Mouse (Mus musculus) MEL (cell line): ENCODE measurements around the gene Fa2h. TPM values are rescaled to one million over a fixed set of nuclear protein-coding genes. Genes with fewer than 3 reads are reported as not detected.
"Not testable (repeated sequence)": the region's sequence is repeated elsewhere in the genome, so short reads cannot be mapped to it uniquely, and the experiment has no call there.

Experiments used
- DNase-seq: peaks from one replicate; pipeline ENCODE4 v3.0.0; 2011; ENCODE audit warnings: low read depth, low spot score
- H3K27ac ChIP-seq: 2 replicates; pipeline ENCODE4 v1.5.1; 2012; ENCODE audit warnings: low read depth, mild to moderate bottlenecking, control low read depth, low read length, moderate library complexity; ENCODE audit not compliant: control insufficient read depth
- H3K27me3 ChIP-seq, 2 experiments: fragments of 150-350 bp in 1 of 2; sonication (generic) in 1 of 2; 2 replicates each; pipeline ENCODE4 v1.6.1; 2012; ENCODE audit warnings: low read length in 2 of 2, mild to moderate bottlenecking in 2 of 2, improper control_type of control experiment in 1 of 2, moderate library complexity in 1 of 2; ENCODE audit not compliant: insufficient read depth in 2 of 2, control insufficient read depth in 1 of 2
- H3K36me3 ChIP-seq, 2 experiments: 2 replicates each; pipeline ENCODE4 v1.6.1; 2012 to 2014; ENCODE audit warnings: low read length in 2 of 2, improper control_type of control experiment in 1 of 2, inconsistent platforms in 1 of 2, mild to moderate bottlenecking in 1 of 2; ENCODE audit not compliant: insufficient read depth in 2 of 2, control insufficient read depth in 1 of 2
- H3K4me1 ChIP-seq, 2 experiments: fragments of 150-350 bp in 1 of 2; sonication (generic) in 1 of 2; 2 replicates each; pipeline ENCODE4 v1.6.1; 2012; ENCODE audit warnings: low read length in 2 of 2, improper control_type of control experiment in 1 of 2, mild to moderate bottlenecking in 1 of 2; ENCODE audit not compliant: insufficient read depth in 2 of 2, control insufficient read depth in 1 of 2
- H3K4me3 ChIP-seq, 2 experiments: fragments of 150-350 bp in 1 of 2; sonication (generic) in 1 of 2; 2 replicates each; pipeline ENCODE4 v1.5.1; 2012; ENCODE audit warnings: low read depth in 2 of 2, low read length in 2 of 2, mild to moderate bottlenecking in 2 of 2, moderate library complexity in 2 of 2, control low read depth in 1 of 2, improper control_type of control experiment in 1 of 2; ENCODE audit not compliant: control insufficient read depth in 1 of 2, insufficient read depth in 1 of 2
- H3K79me2 ChIP-seq: 2 replicates; pipeline ENCODE4 v1.6.1; 2012; ENCODE audit warnings: mild to moderate bottlenecking, low read length, moderate library complexity; ENCODE audit not compliant: control insufficient read depth, poor library complexity, insufficient read depth
- H3K9ac ChIP-seq: 2 replicates; pipeline ENCODE4 v1.6.1; 2012; ENCODE audit warnings: low read depth, mild to moderate bottlenecking, control low read depth, low read length, moderate library complexity; ENCODE audit not compliant: control insufficient read depth, poor library complexity, severe bottlenecking
- H3K9me3 ChIP-seq: fragments of 150-350 bp; sonication (generic); replicated peaks from 2 replicates; pipeline ENCODE4 v1.6.1; 2012; ENCODE audit warnings: mild to moderate bottlenecking, low read length, improper control_type of control experiment, moderate library complexity; ENCODE audit not compliant: insufficient read depth
- BHLHE40 ChIP-seq: IDR thresholded peaks from 2 replicates; pipeline ENCODE4 v1.6.1; 2012; ENCODE audit warnings: low read depth, mild to moderate bottlenecking, inconsistent platforms, low read length, improper control_type of control experiment, borderline replicate concordance
- CHD2 ChIP-seq: IDR thresholded peaks from 2 replicates; pipeline ENCODE4 v1.6.1; 2011; ENCODE audit warnings: low read length, improper control_type of control experiment
- CTCF ChIP-seq, 3 experiments: IDR thresholded peaks in 2 of 3; conservative IDR thresholded peaks in 1 of 3; 2 replicates each; pipeline ENCODE4 v1.5.1; 2011 to 2012; ENCODE audit warnings: low read length in 3 of 3, low read depth in 2 of 3, mild to moderate bottlenecking in 2 of 3, improper control_type of control experiment in 1 of 3, inconsistent platforms in 1 of 3, mixed read lengths in 1 of 3, moderate library complexity in 1 of 3; ENCODE audit not compliant: control insufficient read depth in 1 of 3, insufficient read depth in 1 of 3, poor library complexity in 1 of 3, severe bottlenecking in 1 of 3
- E2F4 ChIP-seq: IDR thresholded peaks from 2 replicates; pipeline ENCODE4 v1.6.1; 2011; ENCODE audit warnings: low read depth, low read length, improper control_type of control experiment, borderline replicate concordance
- EP300 ChIP-seq, 2 experiments: IDR thresholded peaks; 2 replicates each; pipeline ENCODE4 v1.6.1; 2011; ENCODE audit warnings: improper control_type of control experiment in 2 of 2, low read length in 2 of 2, low read depth in 1 of 2, mild to moderate bottlenecking in 1 of 2
- ETS1 ChIP-seq: IDR thresholded peaks from 2 replicates; pipeline ENCODE4 v1.6.1; 2012; ENCODE audit warnings: low read depth, mild to moderate bottlenecking, inconsistent platforms, low read length, improper control_type of control experiment, moderate library complexity
- GATA1 ChIP-seq: IDR thresholded peaks from 2 replicates; pipeline ENCODE4 v1.6.1; 2011; ENCODE audit warnings: low read depth, low read length, improper control_type of control experiment
- HCFC1 ChIP-seq: IDR thresholded peaks from 2 replicates; pipeline ENCODE4 v1.6.1; 2012; ENCODE audit warnings: low read depth, mild to moderate bottlenecking, inconsistent platforms, low read length, improper control_type of control experiment, moderate library complexity
- MAFK ChIP-seq: IDR thresholded peaks from 2 replicates; pipeline ENCODE4 v1.6.1; 2011; ENCODE audit warnings: low read depth, mild to moderate bottlenecking, low read length, improper control_type of control experiment, borderline replicate concordance
- MAX ChIP-seq: IDR thresholded peaks from 2 replicates; pipeline ENCODE4 v1.6.1; 2011; ENCODE audit warnings: low read length, improper control_type of control experiment
- MAZ ChIP-seq: IDR thresholded peaks from 2 replicates; pipeline ENCODE4 v1.6.1; 2012; ENCODE audit warnings: low read depth, mild to moderate bottlenecking, inconsistent platforms, low read length, improper control_type of control experiment
- MXI1 ChIP-seq: IDR thresholded peaks from 2 replicates; pipeline ENCODE4 v1.6.1; 2011; ENCODE audit warnings: mild to moderate bottlenecking, low read depth, low read length, improper control_type of control experiment
- MYB ChIP-seq: IDR thresholded peaks from 2 replicates; pipeline ENCODE4 v1.6.1; 2011; ENCODE audit warnings: mild to moderate bottlenecking, low read depth, low read length, improper control_type of control experiment
- MYC ChIP-seq: IDR thresholded peaks from 2 replicates; pipeline ENCODE4 v1.6.1; 2011; ENCODE audit warnings: low read depth, mild to moderate bottlenecking, low read length, improper control_type of control experiment, moderate library complexity
- NELFE ChIP-seq: IDR thresholded peaks from 2 replicates; pipeline ENCODE4 v1.6.1; 2011; ENCODE audit warnings: low read depth, low read length, improper control_type of control experiment
- POLR2AphosphoS2 ChIP-seq: IDR thresholded peaks from 2 replicates; pipeline ENCODE4 v1.6.1; 2011; ENCODE audit warnings: low read length, improper control_type of control experiment
- POLR2AphosphoS5 ChIP-seq: IDR thresholded peaks from 2 replicates; pipeline ENCODE4 v1.6.1; 2012; ENCODE audit warnings: low read depth, borderline replicate concordance, mild to moderate bottlenecking, inconsistent platforms, low read length, moderate library complexity, mixed read lengths
- RAD21 ChIP-seq: IDR thresholded peaks from 2 replicates; pipeline ENCODE4 v1.6.1; 2011; ENCODE audit warnings: mild to moderate bottlenecking, low read depth, low read length, improper control_type of control experiment
- RCOR1 ChIP-seq: IDR thresholded peaks from 2 replicates; pipeline ENCODE4 v1.6.1; 2012; ENCODE audit warnings: low read depth, mild to moderate bottlenecking, inconsistent platforms, low read length, improper control_type of control experiment
- SIN3A ChIP-seq: IDR thresholded peaks from 2 replicates; pipeline ENCODE4 v1.6.1; 2012; ENCODE audit warnings: low read length, improper control_type of control experiment, inconsistent platforms
- SMC3 ChIP-seq: IDR thresholded peaks from 2 replicates; pipeline ENCODE4 v1.6.1; 2011; ENCODE audit warnings: low read depth, low read length, improper control_type of control experiment
- TAL1 ChIP-seq: IDR thresholded peaks from 2 replicates; pipeline ENCODE4 v1.6.1; 2012; ENCODE audit warnings: mild to moderate bottlenecking, inconsistent platforms, low read length, moderate library complexity, mixed read lengths
- TBP ChIP-seq: IDR thresholded peaks from 2 replicates; pipeline ENCODE4 v1.8.0; 2011; ENCODE audit warnings: low read depth, low read length, improper control_type of control experiment
- TCF12 ChIP-seq: IDR thresholded peaks from 2 replicates; pipeline ENCODE4 v1.6.1; 2014; ENCODE audit warnings: low read depth, mild to moderate bottlenecking, inconsistent platforms, low read length, improper control_type of control experiment, moderate library complexity
- UBTF ChIP-seq: IDR thresholded peaks from 2 replicates; pipeline ENCODE4 v1.6.1; 2012; ENCODE audit warnings: low read depth, mild to moderate bottlenecking, inconsistent platforms, low read length, improper control_type of control experiment, moderate library complexity, borderline replicate concordance; ENCODE audit not compliant: insufficient read depth
- ZMIZ1 ChIP-seq: IDR thresholded peaks from 2 replicates; pipeline ENCODE4 v1.6.1; 2012; ENCODE audit warnings: low read depth, mild to moderate bottlenecking, inconsistent platforms, low read length, improper control_type of control experiment, moderate library complexity
- ZNF384 ChIP-seq: IDR thresholded peaks from 2 replicates; pipeline ENCODE4 v1.6.1; 2012; ENCODE audit warnings: low read depth, mild to moderate bottlenecking, inconsistent platforms, low read length, improper control_type of control experiment
- polyA plus RNA-seq, 2 experiments: library from polyadenylated mRNA; stranded (reverse) in 1 of 2; unstranded in 1 of 2; fragments of >175 nt in 1 of 2; fragments of >200 nt in 1 of 2; gene quantifications; 2 replicates each; pipeline versions ENCODE4 v1.2.1 to v1.2.4; 2012; ENCODE audit warnings: low replicate concordance in 2 of 2, low read depth in 1 of 2; ENCODE audit not compliant: insufficient read length in 2 of 2, insufficient read depth in 1 of 2, missing spikeins in 1 of 2
- total RNA-seq: library from RNA; depleted of rRNA; stranded (reverse); fragments of 300-350 nt; gene quantifications from 2 replicates; pipeline ENCODE4 v1.2.3, GENCODE M21; 2012

Fa2h gene
- total and polyA plus RNA-seq, 3 experiments, result not detected

- peaks cover 5 to 13% of the 10 kb centered on the region in 2 experiments for H3K36me3 ChIP-seq
- H3K9me3 ChIP-seq, result no peaks in the 10 kb centered on the region
- no peak overlapping the region for H3K4me3 ChIP-seq
- peaks cover 4 to 7% of the 10 kb centered on the region in 2 experiments; a peak in 2 of 4 replicates for H3K4me1 ChIP-seq
- H3K9ac ChIP-seq, result no peak overlapping the region
- TF ChIP-seq TAL1 (no peak), MYB (no peak)
- DNase-seq, result no peak
- H3K27me3 ChIP-seq, result no peaks in the 10 kb centered on the region
- H3K27ac ChIP-seq, result no peak overlapping the region
- H3K79me2 ChIP-seq, result no peaks in the 10 kb centered on the region
These were observed 78.9 kb downstream of the Fa2h start for GRCm38 (mm10) chr8:111314729-111315128.

- H3K9me3 ChIP-seq, H3K4me1 ChIP-seq, H3K79me2 ChIP-seq, H3K4me3 ChIP-seq, DNase-seq, H3K9ac ChIP-seq, H3K27ac ChIP-seq, H3K27me3 ChIP-seq: not testable (repeated sequence)
- peaks cover 5 to 13% of the 10 kb centered on the region in 2 experiments for H3K36me3 ChIP-seq
These were observed 79.7 kb downstream of the Fa2h start for GRCm38 (mm10) chr8:111313961-111314360.

GRCm38 (mm10) chr8:111312758-111313162, 80.9 kb downstream of the Fa2h start:
- Histone ChIP-seq H3K4me1 (peaks cover 4 to 8% of the 10 kb centered on the region in 2 experiments; a peak in 2 of 4 replicates), H3K9ac (no peak overlapping the region), H3K79me2 (no peaks in the 10 kb centered on the region), H3K9me3 (no peaks in the 10 kb centered on the region), H3K36me3 (peaks cover 5 to 14% of the 10 kb centered on the region in 2 experiments; a peak in 3 of 4 replicates), H3K27me3 (no peaks in the 10 kb centered on the region), H3K4me3 (no peak overlapping the region), H3K27ac (peak overlapping the region; percentile 51)
- peak; percentile 52; the same call in 1 of the 2 replicates for TF ChIP-seq ZNF384
- peak; percentile 92 for TF ChIP-seq RCOR1
- TF ChIP-seq MXI1, result peak; percentile 72
- TF ChIP-seq MAFK, result peak; percentile 84; the same call in 1 of the 2 replicates
- TF ChIP-seq GATA1, result peak; percentile 96
- TF ChIP-seq POLR2AphosphoS5, result no peak
- no peak for TF ChIP-seq NELFE
- TF ChIP-seq POLR2AphosphoS2, result no peak
- peak; percentile 98 for TF ChIP-seq TAL1
- TF ChIP-seq RAD21, result peak; percentile 43
- peak; percentile 44; the same call in 1 of the 2 replicates for TF ChIP-seq BHLHE40
- TF ChIP-seq CHD2, result peak; percentile 78
- TF ChIP-seq TCF12, result peak; percentile 98
- TF ChIP-seq MAX, result peak; percentile 63
- TF ChIP-seq EP300 (IDR thresholded peaks at IDR 0.05; ENCODE audit: low read depth in 1 of 2, low read length in 2 of 2), result peak; percentile 97 to 98
- TF ChIP-seq SIN3A, result peak; percentile 89
- no peak for TF ChIP-seq ZMIZ1
- peak; percentile 41 to 76 (median 75) for TF ChIP-seq CTCF (IDR thresholded peaks at IDR 0.05 in 2 of 3, conservative IDR thresholded peaks at IDR 0.05 in 1 of 3; ENCODE audit: control insufficient read depth in 1 of 3, insufficient read depth in 1 of 3, low read depth in 2 of 3, low read length in 3 of 3, poor library complexity in 1 of 3, severe bottlenecking in 1 of 3)
- peak; percentile 49 for TF ChIP-seq SMC3
- TF ChIP-seq MAZ, result no peak
- TF ChIP-seq UBTF, result no peak
- TF ChIP-seq MYC, result peak; percentile 86
- 0 out of 2 replicates have a peak, but pooled peaks have one; percentile 21 for TF ChIP-seq TBP
- TF ChIP-seq E2F4, result no peak
- TF ChIP-seq ETS1, result peak; percentile 91
- peak; percentile 55 for TF ChIP-seq HCFC1
- peak; percentile 97 for DNase-seq
